Mouse (Mus musculus) cerebellum, adult (tissue): ENCODE data around the gene Gm29049.
"Not testable (repeated sequence)": the region's sequence is repeated elsewhere in the genome, so short reads cannot be mapped to it uniquely, and the experiment has no call there.

Experiments used
- ATAC-seq: cut with Nextera tagmentation; 2 replicates; pipeline ENCODE4 v1.9.2; 2017; ENCODE audit warnings: mild to moderate bottlenecking, moderate library complexity, mixed read lengths; ENCODE audit not compliant: insufficient number of reproducible peaks, low FRiP score, low TSS enrichment

Gene Gm29049

GRCm38 (mm10) chrY:7997068-7997467 lies at the start of gene Gm29049:
TSS of gene Gm29049 (minus strand) at chrY:7997168.
- not testable (repeated sequence) for ATAC-seq
